9 mouse cellular contexts compared by ENCODE assay signal in the genomic region with DNA sequence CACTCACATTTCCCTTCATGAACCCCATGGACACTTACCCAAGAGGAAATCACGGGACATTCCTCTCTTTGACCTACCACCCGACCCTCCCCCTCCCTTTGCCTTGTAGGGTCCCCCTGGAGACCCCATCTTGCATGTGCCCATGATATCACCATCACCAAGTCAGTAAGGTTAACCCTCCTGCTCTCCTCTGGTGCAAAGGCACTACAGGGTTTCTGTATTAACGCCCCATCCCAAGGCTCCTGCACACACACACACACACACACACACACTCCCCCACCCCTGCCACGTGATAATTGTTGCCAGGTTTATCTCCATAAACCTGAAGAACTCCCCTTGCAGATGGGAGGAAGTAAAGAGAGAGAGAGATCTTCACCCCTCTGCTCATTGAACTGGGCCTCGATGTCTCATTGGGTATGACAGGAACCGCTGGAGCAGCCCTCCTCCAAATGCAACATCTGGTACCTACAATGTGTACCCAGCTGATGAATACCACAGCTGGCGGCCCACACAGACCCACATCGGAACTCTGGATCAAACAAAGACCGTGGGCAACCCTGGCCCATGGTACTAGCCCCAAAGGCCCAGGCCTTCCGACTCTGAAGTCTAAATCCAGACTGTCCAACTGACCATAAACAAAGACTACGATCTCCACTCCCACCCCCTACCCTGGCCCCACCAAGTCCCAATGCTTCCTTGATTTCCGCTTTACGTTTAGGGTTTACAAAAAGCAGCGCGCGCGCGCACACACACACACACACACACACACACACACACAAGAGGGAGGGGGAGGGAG. TPM values are rescaled to one million over a fixed set of nuclear protein-coding genes. Genes with fewer than 3 reads are reported as not detected.
DNase-seq lines count a peak whose midpoint lies in the region; ATAC-seq lines count a peak whose summit lies in the region.
"Had no signal": no experiment of that assay in that cellular context is flagged by ENCODE, and none has a peak within 500 bp of the region (broad histone marks: within the 10 kb centered on the region; RNA-seq: fewer than 3 reads in every experiment).

No protein-coding gene starts in this region.

- ATAC-seq in limb, embryonic 13.5 days (ENCODE audit: low FRiP score, low read depth) = peak; percentile 79
- ATAC-seq in neural tube, embryonic 12.5 days (ENCODE audit: low FRiP score, low read depth) = 0 out of 2 replicates have a peak, but pooled peaks have one; percentile 41

- no peaks in the 10 kb centered on the region for H3K9me3 ChIP-seq in erythroblast, embryonic 14.5 days (ENCODE audit: control insufficient read depth, low read length)
- no peaks in the 10 kb centered on the region for H3K9me3 ChIP-seq in limb, embryonic 13.5 days
- no peaks in the 10 kb centered on the region for H3K9me3 ChIP-seq in neural tube, embryonic 12.5 days

- H3K27ac ChIP-seq in limb, embryonic 13.5 days = peak overlapping the region; percentile 61; the same call in 1 of the 2 replicates
- H3K27ac ChIP-seq in neural tube, embryonic 12.5 days = no peak overlapping the region

- peak overlapping the region; percentile 60 for H3K9ac ChIP-seq in limb, embryonic 13.5 days
- peak overlapping the region; percentile 38 for H3K9ac ChIP-seq in neural tube, embryonic 12.5 days

- peaks cover 31% of the 10 kb centered on the region for H3K4me1 ChIP-seq in erythroblast, embryonic 14.5 days (ENCODE audit: control insufficient read depth)
- peaks cover 12% of the 10 kb centered on the region for H3K4me1 ChIP-seq in limb, embryonic 13.5 days
- H3K4me1 ChIP-seq in neural tube, embryonic 12.5 days = no peaks in the 10 kb centered on the region; the same call in 1 of the 2 replicates

- WGBS in limb, embryonic 13.5 days = 27% methylated on average over 18 of the region's 18 CpGs
- WGBS in neural tube, embryonic 12.5 days = 38% methylated on average over 18 of the region's 18 CpGs

- DNase-seq in kidney, postnatal 4 days = peak; percentile 9 to 26
- DNase-seq in kidney, adult 18-20 months = no peak
- DNase-seq in adrenal gland, adult 2 months = no peak
- DNase-seq in gastrocnemius, postnatal 14 days = no peak
- no peak for DNase-seq in right cerebral cortex, postnatal 4 days

- intact Hi-C loops in gastrocnemius, postnatal 14 days (cut with DNase I; ENCODE audit: low total_unique reads) = no loop called here

- H3K36me3 ChIP-seq in erythroblast, embryonic 14.5 days (ENCODE audit: control insufficient read depth) = no peaks in the 10 kb centered on the region
- H3K36me3 ChIP-seq in limb, embryonic 13.5 days = no peaks in the 10 kb centered on the region
- H3K36me3 ChIP-seq in neural tube, embryonic 12.5 days = no peaks in the 10 kb centered on the region

- H3K4me3 ChIP-seq in erythroblast, embryonic 14.5 days (replicated peaks) = peak overlapping the region; percentile 60
- H3K4me3 ChIP-seq in limb, embryonic 13.5 days = peak overlapping the region; percentile 31
- H3K4me3 ChIP-seq in neural tube, embryonic 12.5 days = peak overlapping the region; percentile 13; the same call in 1 of the 2 replicates

- H3K4me2 ChIP-seq in limb, embryonic 13.5 days (replicated peaks) = peak overlapping the region; percentile 62
- H3K4me2 ChIP-seq in neural tube, embryonic 12.5 days (replicated peaks) = peak overlapping the region; percentile 53

- H3K27me3 ChIP-seq in erythroblast, embryonic 14.5 days (ENCODE audit: control insufficient read depth) = no peaks in the 10 kb centered on the region
- no peaks in the 10 kb centered on the region for H3K27me3 ChIP-seq in limb, embryonic 13.5 days
- no peaks in the 10 kb centered on the region for H3K27me3 ChIP-seq in neural tube, embryonic 12.5 days (replicated peaks)

RNA-seq across cellular contexts. Expression of a gene that starts 17.0 kb away (rescaled TPM):
- 0.06 and 0.27 TPM in 2 replicates for polyA plus RNA-seq in erythroblast, embryonic 14.5 days (2012)
- 0.48 TPM in 1 of 2 replicates, not detected in the other for polyA plus RNA-seq in limb, embryonic 13.5 days (2015; fragmentation: Nextera tagmentation; extraction: Ambion mirVana)
- 0.14 TPM in 1 of 2 replicates, not detected in the other for polyA plus RNA-seq in neural tube, embryonic 12.5 days (2016; fragmentation: Nextera tagmentation; extraction: Ambion mirVana)
- 1 to 10 TPM in 1 of 2 experiments, under 1 TPM in 1; 0.23 to 1.2 TPM for total RNA-seq in adrenal gland, adult 2 months (2021)
- 1.0 and 1.3 TPM in 2 replicates for polyA plus RNA-seq in adrenal gland, adult 2 months (2012; rRNA removed)
- not detected for total RNA-seq in gastrocnemius, postnatal 14 days (2021)

RNA-seq across cellular contexts. Expression of a gene that starts 18.2 kb away (rescaled TPM):
- polyA plus RNA-seq in erythroblast, embryonic 14.5 days (2012) = 0.50 and 0.74 TPM in 2 replicates
- 0.15 and 0.51 TPM in 2 replicates for polyA plus RNA-seq in limb, embryonic 13.5 days (2015; fragmentation: Nextera tagmentation; extraction: Ambion mirVana)
- polyA plus RNA-seq in neural tube, embryonic 12.5 days (2016; fragmentation: Nextera tagmentation; extraction: Ambion mirVana) = 0.23 and 0.27 TPM in 2 replicates
- total RNA-seq in adrenal gland, adult 2 months (2021) = under 1 TPM; 0.20 to 0.38 TPM
- polyA plus RNA-seq in adrenal gland, adult 2 months (2012; rRNA removed) = 0.26 and 0.42 TPM in 2 replicates
- total RNA-seq in gastrocnemius, postnatal 14 days (2021) = under 1 TPM; 0.10 to 0.11 TPM

RNA-seq across cellular contexts. Expression of a gene that starts 33.6 kb away (rescaled TPM):
- not detected in 2 replicates for polyA plus RNA-seq in erythroblast, embryonic 14.5 days (2012)
- polyA plus RNA-seq in limb, embryonic 13.5 days (2015; fragmentation: Nextera tagmentation; extraction: Ambion mirVana) = 0.14 TPM in 1 of 2 replicates, not detected in the other
- not detected in 2 replicates for polyA plus RNA-seq in neural tube, embryonic 12.5 days (2016; fragmentation: Nextera tagmentation; extraction: Ambion mirVana)
- under 1 TPM in 1 of 2 experiments, not detected in 1; 0.48 TPM for total RNA-seq in adrenal gland, adult 2 months (2021)
- not detected in 2 replicates for polyA plus RNA-seq in adrenal gland, adult 2 months (2012; rRNA removed)
- total RNA-seq in gastrocnemius, postnatal 14 days (2021) = not detected
- polyA plus RNA-seq: gonadal fat pad, adult 2 months had no signal

RNA-seq across cellular contexts. Expression of a gene that starts 34.8 kb away (rescaled TPM):
- polyA plus RNA-seq in erythroblast, embryonic 14.5 days (2012) = 0.02 TPM in 1 of 2 replicates, not detected in the other
- 0.10 and 0.11 TPM in 2 replicates for polyA plus RNA-seq in limb, embryonic 13.5 days (2015; fragmentation: Nextera tagmentation; extraction: Ambion mirVana)
- 0.09 TPM in 1 of 2 replicates, not detected in the other for polyA plus RNA-seq in neural tube, embryonic 12.5 days (2016; fragmentation: Nextera tagmentation; extraction: Ambion mirVana)
- under 1 TPM; 0.14 to 0.43 TPM for total RNA-seq in adrenal gland, adult 2 months (2021)
- 0.10 and 0.19 TPM in 2 replicates for polyA plus RNA-seq in adrenal gland, adult 2 months (2012; rRNA removed)
- under 1 TPM; 0.06 to 0.07 TPM for total RNA-seq in gastrocnemius, postnatal 14 days (2021)

RNA-seq across cellular contexts. Expression of a gene that starts 48.6 kb away (rescaled TPM):
- not detected in 2 replicates for polyA plus RNA-seq in erythroblast, embryonic 14.5 days (2012)
- 0.06 TPM in 1 of 2 replicates, not detected in the other for polyA plus RNA-seq in limb, embryonic 13.5 days (2015; fragmentation: Nextera tagmentation; extraction: Ambion mirVana)
- 0.09 TPM in 1 of 2 replicates, not detected in the other for polyA plus RNA-seq in neural tube, embryonic 12.5 days (2016; fragmentation: Nextera tagmentation; extraction: Ambion mirVana)
- under 1 TPM; 0.17 to 0.24 TPM for total RNA-seq in adrenal gland, adult 2 months (2021)
- not detected in 2 replicates for polyA plus RNA-seq in adrenal gland, adult 2 months (2012; rRNA removed)
- not detected for total RNA-seq in gastrocnemius, postnatal 14 days (2021)

Comparison
In these comparisons a context has a peak if more than half of its experiments do, and no peak if none do; other contexts are left out.
1. DNase-seq: peak in kidney, postnatal 4 days (2 of 2); none in kidney, adult 18-20 months (single experiment), adrenal gland, adult 2 months (single experiment), gastrocnemius, postnatal 14 days (single experiment) and right cerebral cortex, postnatal 4 days (single experiment).
2. Peak in every context shown above with its lines, with median percentiles within 50 percentile points of each other: H3K4me3 ChIP-seq.